Mouse (Mus musculus) lung, postnatal 0 days (tissue): ENCODE data around the gene Ugt1a9.

Source experiments
- CTCF ChIP-seq: IDR thresholded peaks from 2 replicates; pipeline ENCODE4 v1.5.1; 2016; ENCODE audit warnings: antibody characterized with exemption, mild to moderate bottlenecking
- EP300 ChIP-seq: IDR thresholded peaks from 2 replicates; pipeline ENCODE4 v1.6.1; 2016; ENCODE audit warnings: antibody characterized with exemption, mild to moderate bottlenecking, control low read depth

DNA sequence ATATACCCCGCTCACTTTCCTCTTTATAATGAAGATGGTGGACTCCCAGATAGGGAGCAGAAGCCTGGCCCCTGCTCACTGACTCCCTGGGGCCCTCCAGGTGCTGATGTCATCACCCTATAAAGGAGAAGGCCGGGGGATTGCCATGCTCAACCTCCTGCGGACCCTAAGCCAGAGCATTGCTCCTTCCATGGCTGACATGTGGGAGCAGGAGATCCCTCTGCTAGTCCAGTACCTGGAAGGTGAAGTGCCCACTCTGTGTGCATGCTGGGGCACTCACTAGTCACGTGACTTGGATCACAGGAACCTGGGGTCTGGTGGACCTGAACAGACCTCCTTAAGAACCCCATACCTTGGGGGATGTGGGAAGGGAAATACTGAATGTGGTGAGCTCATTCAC is 170.0 kb downstream of the Ugt1a9 start:
- no peak for TF ChIP-seq EP300
- TF ChIP-seq CTCF: no peak
